Mouse (Mus musculus) T-helper 1 cell (primary cell): ENCODE results near the gene Krba1.

Experiments
- in situ Hi-C: fragments of 300-600 bp; cut with MboI, MseI; formaldehyde crosslinking; loops from one replicate; pipeline ENCODE4 v1.15.1; 2025; ENCODE audit warnings: high pct_unique_total_duplicates

Krba1 gene

GRCm38 (mm10) chr6:48423336-48423735 lies 27.9 kb downstream of the Krba1 start:
- in situ Hi-C loops, result no loop called here

GRCm38 (mm10) chr6:48424074-48424473 lies 28.7 kb downstream of the Krba1 start:
- in situ Hi-C loops, result no loop called here

GRCm38 (mm10) chr6:48426956-48427355 lies 31.6 kb downstream of the Krba1 start:
- in situ Hi-C loops, result no loop called here

- in situ Hi-C loops, result no loop called here
Observed at GRCm38 (mm10) chr6:48428769-48429557, 33.6 kb downstream of the Krba1 start.

GRCm38 (mm10) chr6:48430748-48431147 lies 35.4 kb downstream of the Krba1 start:
- in situ Hi-C loops, result no loop called here

GRCm38 (mm10) chr6:48432893-48433816 lies 37.8 kb downstream of the Krba1 start:
- in situ Hi-C loops, result no loop called here

- in situ Hi-C loops, result no loop called here
Observed at GRCm38 (mm10) chr6:48434651-48435050, 39.3 kb downstream of the Krba1 start.

GRCm38 (mm10) chr6:48435111-48435510 lies 39.7 kb downstream of the Krba1 start:
- in situ Hi-C loops, result no loop called here

GRCm38 (mm10) chr6:48435706-48436349 lies 40.4 kb downstream of the Krba1 start:
- in situ Hi-C loops, result no loop called here

GRCm38 (mm10) chr6:48437679-48438376 lies 42.4 kb downstream of the Krba1 start:
- in situ Hi-C loops, result no loop called here

- in situ Hi-C loops, result no loop called here
Observed at GRCm38 (mm10) chr6:48438475-48439125, 43.2 kb downstream of the Krba1 start.

GRCm38 (mm10) chr6:48439654-48440053 lies 44.3 kb downstream of the Krba1 start:
- in situ Hi-C loops, result no loop called here

GRCm38 (mm10) chr6:48440306-48441014 lies 45.1 kb downstream of the Krba1 start:
- in situ Hi-C loops, result no loop called here

GRCm38 (mm10) chr6:48443592-48444309 lies 48.4 kb downstream of the Krba1 start:
- in situ Hi-C loops, result no loop called here

- in situ Hi-C loops, result no loop called here
Observed at GRCm38 (mm10) chr6:48444310-48445180, 49.2 kb downstream of the Krba1 start.

- in situ Hi-C loops, result no loop called here
Observed at GRCm38 (mm10) chr6:48445181-48446101, 50.1 kb downstream of the Krba1 start, which contains the start of gene Zfp467. Zfp467 (minus strand) TSS chr6:48445825.

GRCm38 (mm10) chr6:48446256-48446655 lies 50.9 kb downstream of the Krba1 start:
- in situ Hi-C loops, result no loop called here
